Comparison of ENCODE assay signal across 13 mouse cellular contexts in genomic region chr4:124905417-124905816, GRCm38 (mm10). TPM values are rescaled to one million over a fixed set of nuclear protein-coding genes. Genes with fewer than 3 reads are reported as not detected.
DNase-seq lines count a peak whose midpoint lies in the region; ATAC-seq and TF ChIP-seq lines count a peak whose summit lies in the region.
"Had no signal": no experiment of that assay in that cellular context is flagged by ENCODE, and none has a peak within 500 bp of the region (broad histone marks: within the 10 kb centered on the region; RNA-seq: fewer than 3 reads in every experiment).

No protein-coding gene starts in this region.

- no peak for DNase-seq in left cerebral cortex, adult 2 months (ENCODE audit: extremely low spot score in 1 of 2, low spot score in 2 of 2)
- DNase-seq in left cerebral cortex, postnatal 10 days (ENCODE audit: extremely low spot score in 1 of 2, low spot score in 2 of 2) = no peak
- DNase-seq in ZHBTc4 (ENCODE audit: low read depth, low spot score) = peak; percentile 62
- peak; percentile 20 for DNase-seq in midbrain, embryonic 14.5 days
- no peak for DNase-seq in frontal cortex, postnatal 25 days (ENCODE audit: low spot score in 2 of 2)
- DNase-seq: cerebellum, adult 11 months; gastrocnemius, postnatal 25 days; heart, postnatal 4 days had no signal

- peaks cover 48% of the 10 kb centered on the region for H3K4me1 ChIP-seq in E14TG2a.4 (replicated peaks; ENCODE audit: low read depth, low read length)
- peaks cover 29% of the 10 kb centered on the region for H3K4me1 ChIP-seq in midbrain, embryonic 14.5 days (ENCODE audit: control insufficient read depth, insufficient read depth, low read length)
- no peaks in the 10 kb centered on the region for H3K4me1 ChIP-seq in heart, embryonic 11.5 days (ENCODE audit: control insufficient read depth, insufficient read depth, low read length)

- WGBS in midbrain, embryonic 14.5 days = 75% methylated on average over 4 of the region's 4 CpGs
- WGBS in heart, embryonic 11.5 days (ENCODE audit: insufficient replicate concordance) = 52% methylated on average over 4 of the region's 4 CpGs

- ATAC-seq in midbrain, embryonic 14.5 days (ENCODE audit: low FRiP score, low TSS enrichment) = no peak
- no peak for ATAC-seq in heart, embryonic 11.5 days (replicated peaks; ENCODE audit: insufficient number of reproducible peaks, low FRiP score, low TSS enrichment)
- ATAC-seq: activated CD4-positive, CD25-positive, alpha-beta regulatory T cell, adult 4 months had no signal

- intact Hi-C loops in left cerebral cortex, adult 2 months (cut with DNase I) = no loop called here
- intact Hi-C loops in left cerebral cortex, postnatal 10 days (cut with DNase I) = no loop called here

- no peak overlapping the region for H3K4me3 ChIP-seq in left cerebral cortex, adult 2 months
- peak overlapping the region; percentile 74; the same call in 1 of the 2 replicates for H3K4me3 ChIP-seq in E14TG2a.4 (replicated peaks; ENCODE audit: low read length)
- H3K4me3 ChIP-seq in midbrain, embryonic 14.5 days (replicated peaks; ENCODE audit: low read depth, low read length) = no peak overlapping the region
- H3K4me3 ChIP-seq in heart, embryonic 11.5 days (ENCODE audit: low read depth, low read length) = no peak overlapping the region

- peak; percentile 38 for TF ChIP-seq CTCF in left cerebral cortex, adult 2 months (IDR thresholded peaks at IDR 0.05)
- peak; percentile 19; the same call in 1 of the 2 replicates for TF ChIP-seq CTCF in E14TG2a.4 (conservative IDR thresholded peaks at IDR 0.05; ENCODE audit: low read length)

- H3K4me2 ChIP-seq in midbrain, embryonic 14.5 days (ENCODE audit: low read length) = no peak overlapping the region
- no peak overlapping the region for H3K4me2 ChIP-seq in heart, embryonic 11.5 days

- no peak overlapping the region for H3K9ac ChIP-seq in midbrain, embryonic 14.5 days (replicated peaks; ENCODE audit: low read length)
- H3K9ac ChIP-seq in heart, embryonic 11.5 days (ENCODE audit: low read depth, low read length) = no peak overlapping the region

- H3K27ac ChIP-seq in left cerebral cortex, adult 2 months = no peak overlapping the region
- H3K27ac ChIP-seq in midbrain, embryonic 14.5 days (replicated peaks; ENCODE audit: low read depth, low read length) = peak overlapping the region; percentile 91
- H3K27ac ChIP-seq in heart, embryonic 11.5 days (ENCODE audit: low read depth, low read length) = no peak overlapping the region

- H3K36me3 ChIP-seq in E14TG2a.4 (ENCODE audit: insufficient read depth, low read length) = no peaks in the 10 kb centered on the region
- no peaks in the 10 kb centered on the region for H3K36me3 ChIP-seq in midbrain, embryonic 14.5 days (ENCODE audit: control insufficient read depth, insufficient read depth, low read length)
- no peaks in the 10 kb centered on the region for H3K36me3 ChIP-seq in heart, embryonic 11.5 days (ENCODE audit: control insufficient read depth, insufficient read depth, low read length)

- peaks cover 27% of the 10 kb centered on the region for H3K27me3 ChIP-seq in E14TG2a.4 (ENCODE audit: insufficient read depth, low read length)
- no peaks in the 10 kb centered on the region for H3K27me3 ChIP-seq in midbrain, embryonic 14.5 days (ENCODE audit: control insufficient read depth, insufficient read depth, low read length)
- peaks cover 10% of the 10 kb centered on the region for H3K27me3 ChIP-seq in heart, embryonic 11.5 days (ENCODE audit: control insufficient read depth, insufficient read depth, low read length)

- H3K9me3 ChIP-seq in E14TG2a.4 (ENCODE audit: low read length) = peaks cover 3% of the 10 kb centered on the region; the same call in 1 of the 2 replicates
- no peaks in the 10 kb centered on the region for H3K9me3 ChIP-seq in midbrain, embryonic 14.5 days (ENCODE audit: control insufficient read depth, low read length)
- H3K9me3 ChIP-seq in heart, embryonic 11.5 days (replicated peaks; ENCODE audit: control insufficient read depth, low read length) = no peaks in the 10 kb centered on the region

RNA-seq across cellular contexts. Expression of gene Epha10, which starts 24.7 kb away (rescaled TPM):
- total RNA-seq in left cerebral cortex, adult 2 months (2021) = 10 to 100 TPM; 60.5 to 69.6 TPM
- total RNA-seq in left cerebral cortex, postnatal 10 days (2021) = 10 to 100 TPM; 25.4 to 27.5 TPM
- 9.6 and 10.7 TPM in 2 replicates for polyA plus RNA-seq in midbrain, embryonic 14.5 days (2014; fragmentation: Nextera tagmentation; extraction: Ambion mirVana)
- not detected in 2 replicates for polyA plus RNA-seq in heart, embryonic 11.5 days (2014; fragmentation: Nextera tagmentation; extraction: Ambion mirVana)
- total RNA-seq: gastrocnemius, postnatal 25 days; heart, postnatal 4 days; liver, adult 2 months; megakaryocyte progenitor cell, adult 5-6 weeks had no signal
- polyA plus RNA-seq: liver, adult 2 months had no signal

RNA-seq across cellular contexts. Expression of gene 9930104L06Rik, which starts 31.4 kb away (rescaled TPM):
- total RNA-seq in left cerebral cortex, adult 2 months (2021) = 10 to 100 TPM; 18.9 to 20.3 TPM
- total RNA-seq in left cerebral cortex, postnatal 10 days (2021) = 10 to 100 TPM; 16.3 to 19.3 TPM
- polyA plus RNA-seq in midbrain, embryonic 14.5 days (2014; fragmentation: Nextera tagmentation; extraction: Ambion mirVana) = 4.9 and 5.6 TPM in 2 replicates
- polyA plus RNA-seq in heart, embryonic 11.5 days (2014; fragmentation: Nextera tagmentation; extraction: Ambion mirVana) = 3.2 and 5.4 TPM in 2 replicates

RNA-seq across cellular contexts. Expression of gene Cdca8, which starts 33.7 kb away (rescaled TPM):
- total RNA-seq in left cerebral cortex, adult 2 months (2021) = 1 to 10 TPM; 1.2 to 1.9 TPM
- 1 to 10 TPM; 4.0 to 4.4 TPM for total RNA-seq in left cerebral cortex, postnatal 10 days (2021)
- 22.8 and 34.7 TPM in 2 replicates for polyA plus RNA-seq in midbrain, embryonic 14.5 days (2014; fragmentation: Nextera tagmentation; extraction: Ambion mirVana)
- 131 and 136 TPM in 2 replicates for polyA plus RNA-seq in heart, embryonic 11.5 days (2014; fragmentation: Nextera tagmentation; extraction: Ambion mirVana)

RNA-seq across cellular contexts. Expression of gene Maneal, which starts 43.4 kb away (rescaled TPM):
- total RNA-seq in left cerebral cortex, adult 2 months (2021) = 10 to 100 TPM; 53.7 to 55.3 TPM
- 10 to 100 TPM; 54.0 TPM for total RNA-seq in left cerebral cortex, postnatal 10 days (2021)
- 16.9 and 18.5 TPM in 2 replicates for polyA plus RNA-seq in midbrain, embryonic 14.5 days (2014; fragmentation: Nextera tagmentation; extraction: Ambion mirVana)
- 0.13 and 0.21 TPM in 2 replicates for polyA plus RNA-seq in heart, embryonic 11.5 days (2014; fragmentation: Nextera tagmentation; extraction: Ambion mirVana)
- polyA plus RNA-seq: liver, adult 2 months had no signal

RNA-seq across cellular contexts. Expression of gene 1110065P20Rik, which starts 54.4 kb away (rescaled TPM):
- 10 to 100 TPM; 66.6 to 74.8 TPM for total RNA-seq in left cerebral cortex, adult 2 months (2021)
- total RNA-seq in left cerebral cortex, postnatal 10 days (2021) = 10 to 100 TPM; 87.8 to 97.6 TPM
- polyA plus RNA-seq in midbrain, embryonic 14.5 days (2014; fragmentation: Nextera tagmentation; extraction: Ambion mirVana) = 85.1 and 110 TPM in 2 replicates
- polyA plus RNA-seq in heart, embryonic 11.5 days (2014; fragmentation: Nextera tagmentation; extraction: Ambion mirVana) = 41.4 and 46.3 TPM in 2 replicates

Comparison
In these comparisons a context has a peak if more than half of its experiments do, and no peak if none do; other contexts are left out.
1. DNase-seq: peak in ZHBTc4 (single experiment) and midbrain, embryonic 14.5 days (single experiment); none in left cerebral cortex, adult 2 months (0 of 2), left cerebral cortex, postnatal 10 days (0 of 2) and frontal cortex, postnatal 25 days (0 of 2).